Mouse (Mus musculus): ENCODE measurements around the gene Tram2.
A peak's percentile ranks its signal among the peaks of the same experiment; 100 is the strongest.

The Tram2 gene

GRCm38 (mm10) chr1:21067536-21068221 is 11.3 kb downstream of the Tram2 start:
- DNase-seq, result no peak

GRCm38 (mm10) chr1:21064153-21064552 is 14.9 kb downstream of the Tram2 start:
- no peak for DNase-seq

- DNase-seq, result no peak
Observed at GRCm38 (mm10) chr1:21059385-21060109, 19.5 kb downstream of the Tram2 start.

- no peak for DNase-seq
Observed at GRCm38 (mm10) chr1:21053009-21053408, 26.0 kb downstream of the Tram2 start.

GRCm38 (mm10) chr1:21052608-21053007 is 26.4 kb downstream of the Tram2 start:
- peak; percentile 25 for DNase-seq

- no peak for DNase-seq
Observed at GRCm38 (mm10) chr1:21052132-21052545, 26.9 kb downstream of the Tram2 start.

- DNase-seq, result no peak
Observed at GRCm38 (mm10) chr1:21049005-21049404, 30.0 kb downstream of the Tram2 start.

GRCm38 (mm10) chr1:21048402-21048801 is 30.6 kb downstream of the Tram2 start:
- no peak for DNase-seq

- no peak for DNase-seq
Observed at GRCm38 (mm10) chr1:21042461-21042860, 36.6 kb downstream of the Tram2 start.

- DNase-seq, result no peak
Observed at GRCm38 (mm10) chr1:21040610-21041326, 38.3 kb downstream of the Tram2 start.

- DNase-seq, result no peak
Observed at GRCm38 (mm10) chr1:21040173-21040572, 38.9 kb downstream of the Tram2 start.

GRCm38 (mm10) chr1:21039564-21039963 is 39.5 kb downstream of the Tram2 start:
- no peak for DNase-seq

- DNase-seq, result no peak
Observed at GRCm38 (mm10) chr1:21037881-21038601, 41.0 kb downstream of the Tram2 start.

GRCm38 (mm10) chr1:21035878-21036277 is 43.2 kb downstream of the Tram2 start:
- DNase-seq, result no peak

GRCm38 (mm10) chr1:21033792-21034119 is 45.3 kb downstream of the Tram2 start:
- no peak for DNase-seq

- DNase-seq, result no peak
Observed at GRCm38 (mm10) chr1:21033065-21033791, 45.8 kb downstream of the Tram2 start.

GRCm38 (mm10) chr1:21031650-21032049 is 47.4 kb downstream of the Tram2 start:
- no peak for DNase-seq

- no peak for DNase-seq
Observed at GRCm38 (mm10) chr1:21029000-21029399, 50.0 kb downstream of the Tram2 start.

- DNase-seq, result no peak
Observed at GRCm38 (mm10) chr1:21026534-21026933, 52.5 kb downstream of the Tram2 start.

GRCm38 (mm10) chr1:21025203-21025602 is 53.8 kb downstream of the Tram2 start:
- DNase-seq, result no peak

GRCm38 (mm10) chr1:21023101-21023500 is 55.9 kb downstream of the Tram2 start:
- DNase-seq, result no peak

- peak; percentile 37 for DNase-seq
Observed at GRCm38 (mm10) chr1:21014463-21014862, 64.6 kb downstream of the Tram2 start.
